Mouse (Mus musculus): ENCODE data around the gene Ank3.

GRCm38 (mm10) chr10:69720899-69721490 is 322.4 kb downstream of the Ank3 start:
- TF ChIP-seq POLR2A (IDR thresholded peaks at IDR 0.05; ENCODE audit: low read depth, low read length), result no peak
- TF ChIP-seq CTCF (IDR thresholded peaks at IDR 0.05; ENCODE audit: extremely low read depth, insufficient read length, insufficient replicate concordance, low read depth, low read length), result no peak
